Mouse (Mus musculus) induced T-regulatory cell, adult 2 months (primary cell): ENCODE results near the gene Uggt1.
A peak's percentile ranks its signal among the peaks of the same experiment; 100 is the strongest.

Experiments used
- DNase-seq: peaks from one replicate; pipeline ENCODE4 v3.0.0-alpha.2; 2012; ENCODE audit warnings: low read depth

Uggt1 gene

DNA sequence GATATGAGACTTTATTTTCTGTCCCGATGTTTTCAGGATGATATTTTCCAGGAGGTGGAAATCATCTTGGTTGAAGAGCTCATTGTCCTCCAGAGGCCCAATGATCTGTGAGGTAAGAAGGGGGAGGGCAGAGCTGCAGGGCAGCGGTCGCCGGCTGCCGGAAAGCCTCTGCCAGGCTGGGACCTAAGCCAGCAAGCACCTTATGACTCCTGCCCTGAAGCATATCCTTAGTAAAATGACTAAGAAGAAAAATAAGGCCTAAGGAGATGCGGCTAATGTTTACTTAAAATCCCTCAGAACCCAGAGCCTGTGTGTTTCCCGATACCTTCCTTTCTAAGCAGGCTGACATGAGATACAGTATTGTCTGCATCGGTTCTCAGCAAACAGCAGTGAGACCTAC is 71.1 kb downstream of the Uggt1 start:
- DNase-seq: no peak

DNA sequence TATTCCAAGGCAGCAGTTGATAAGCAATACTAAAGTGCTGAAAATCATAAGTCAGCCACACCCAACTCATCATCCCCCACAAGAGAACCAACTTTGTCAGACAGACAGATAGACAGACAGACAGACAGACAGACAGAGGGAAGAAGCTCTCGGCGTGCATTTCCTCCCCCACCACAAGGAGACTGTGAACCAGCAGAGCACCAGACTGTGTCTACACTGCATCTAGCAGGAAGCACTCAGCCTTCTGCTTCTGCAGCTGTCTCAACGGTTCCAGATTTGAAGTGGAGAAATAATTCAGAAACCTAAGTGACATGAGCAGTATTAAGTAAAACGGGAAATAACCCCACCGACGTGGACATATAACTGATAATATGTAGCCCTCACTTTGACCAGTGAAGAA is 71.6 kb downstream of the Uggt1 start:
- no peak for DNase-seq

DNA sequence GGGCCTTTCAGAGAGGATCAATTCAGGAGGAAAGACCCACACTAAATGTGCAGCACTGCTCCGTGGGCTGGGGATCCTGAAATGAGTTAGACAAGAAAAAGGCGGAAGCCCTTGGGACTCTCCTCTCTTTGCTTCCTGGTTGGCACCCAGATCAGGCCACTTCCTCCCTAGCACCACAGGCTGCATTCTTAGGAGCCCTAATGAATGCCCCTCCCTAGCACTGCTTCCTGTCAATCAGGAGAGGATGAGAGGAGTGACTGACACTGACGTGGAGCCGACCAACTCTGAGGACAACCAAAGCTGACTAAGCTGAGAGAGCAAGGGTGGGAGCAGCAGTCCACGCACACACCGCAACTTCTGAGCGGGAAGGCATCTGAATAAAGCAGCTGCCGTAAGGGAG is 81.8 kb downstream of the Uggt1 start:
- DNase-seq: peak; percentile 55

DNA sequence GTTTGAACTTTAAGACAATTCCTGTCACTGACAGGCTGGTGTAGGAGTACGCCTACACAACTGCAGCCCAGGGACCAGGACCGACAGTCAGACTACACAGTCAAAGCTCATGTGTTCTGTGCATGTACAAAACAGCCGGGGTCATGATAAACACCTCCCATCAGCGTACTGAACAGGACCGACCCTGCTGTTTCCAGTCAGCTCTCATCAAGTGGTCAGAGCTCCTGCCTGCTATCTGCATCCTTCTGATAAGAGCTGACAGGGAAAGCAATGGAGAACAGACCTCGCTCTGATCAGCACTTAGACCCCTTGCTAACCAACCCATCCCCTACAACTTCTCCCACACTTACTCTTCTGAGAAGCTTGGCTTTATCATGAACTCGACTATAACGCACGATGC is 83.3 kb downstream of the Uggt1 start:
- no peak for DNase-seq

DNA sequence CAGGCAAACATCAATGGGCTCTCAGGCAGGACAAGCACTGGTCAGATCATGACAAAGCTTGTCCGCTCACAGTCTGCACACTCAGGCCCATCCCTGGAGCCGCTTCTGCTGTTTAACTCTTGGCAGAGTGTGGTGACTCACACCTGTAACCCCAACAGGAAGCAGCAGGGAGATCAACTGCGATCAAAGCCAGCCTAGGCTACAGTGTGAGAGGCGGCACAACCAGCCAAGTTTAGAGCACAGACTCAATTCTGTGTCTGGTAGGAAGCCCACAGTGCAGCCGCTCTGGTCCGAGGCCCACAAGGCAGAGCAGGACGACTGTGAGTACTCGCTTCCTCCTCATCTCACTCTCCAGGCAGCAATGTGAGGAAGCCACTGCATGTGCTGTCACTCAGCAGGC is 84.3 kb downstream of the Uggt1 start:
- DNase-seq: peak; percentile 80

DNA sequence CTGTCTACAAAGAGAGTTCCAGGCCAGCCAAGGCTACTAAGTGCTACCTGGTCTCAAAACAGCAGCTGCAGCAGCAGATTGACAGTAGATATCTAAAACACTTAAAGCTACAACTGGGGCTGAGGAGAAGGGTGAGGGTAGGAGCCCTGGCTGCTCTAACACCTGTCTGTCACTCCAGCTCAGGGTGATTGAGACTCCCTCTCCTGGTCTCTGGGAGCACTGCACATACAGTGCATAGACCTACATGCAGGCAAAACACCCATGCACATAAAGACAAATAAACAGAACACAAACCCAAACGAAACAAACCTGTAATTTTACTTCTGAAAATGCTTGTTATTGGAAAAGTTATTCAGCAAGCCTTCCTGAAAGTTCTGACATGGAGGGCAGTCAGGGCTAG is 95.1 kb downstream of the Uggt1 start:
- DNase-seq: peak; percentile 77

DNA sequence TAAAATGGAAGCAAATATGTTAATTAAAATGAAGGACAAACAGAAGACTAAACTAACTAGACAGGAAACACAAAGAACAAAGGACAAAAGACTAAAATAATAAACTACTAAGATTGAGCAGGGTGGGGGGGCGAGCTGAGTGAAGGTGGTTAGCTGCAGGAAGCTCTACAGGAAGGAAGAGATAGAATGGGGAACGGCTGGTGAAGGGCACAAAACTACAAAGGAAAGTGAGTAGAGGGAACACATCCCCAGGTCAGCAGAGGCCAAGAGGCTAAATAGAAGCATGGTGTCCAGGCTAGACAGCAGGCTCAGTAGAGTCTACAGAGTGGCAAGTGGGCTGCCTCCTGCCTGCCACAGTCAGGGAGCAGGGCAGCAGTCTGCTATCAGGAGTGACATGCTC is 95.7 kb downstream of the Uggt1 start:
- DNase-seq: peak; percentile 46

DNA sequence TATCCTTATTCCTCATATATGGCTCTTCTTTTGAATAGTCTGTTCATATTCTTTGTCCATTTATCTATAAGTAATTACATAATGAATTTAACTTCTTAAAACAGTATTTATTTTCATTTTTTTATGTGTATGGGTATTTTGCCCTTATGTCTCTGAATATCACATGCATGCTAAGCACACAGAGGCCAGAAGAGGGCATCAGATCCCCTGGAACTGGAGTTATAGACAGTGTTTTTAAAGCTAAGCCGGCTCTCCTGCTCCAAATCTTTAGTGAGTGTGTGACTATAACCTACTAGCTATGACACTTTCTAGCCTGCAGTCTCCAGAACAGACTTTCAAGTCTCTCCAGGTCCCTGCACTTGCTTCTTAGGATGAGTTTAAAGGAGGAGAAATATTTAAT is 99.5 kb downstream of the Uggt1 start:
- peak; percentile 61 for DNase-seq

DNA sequence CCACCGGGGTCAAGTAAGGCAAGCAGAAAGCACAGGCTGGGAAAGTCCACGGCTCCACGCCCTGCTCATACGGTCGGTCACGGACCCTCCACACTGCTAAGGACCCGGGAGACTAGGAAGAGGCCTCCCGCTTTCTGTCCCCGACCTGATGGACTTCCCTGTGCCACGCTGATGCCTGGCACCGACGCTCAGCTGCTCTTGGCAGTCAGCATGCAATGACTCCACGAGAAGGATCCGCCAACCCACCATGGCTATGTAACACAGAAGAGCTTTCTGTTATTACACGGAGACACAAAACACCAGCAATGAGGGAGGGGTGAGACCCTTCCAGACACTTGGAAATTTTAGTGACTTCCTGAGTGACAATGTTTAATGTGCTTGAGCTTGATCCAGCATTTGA is 104.2 kb downstream of the Uggt1 start:
- no peak for DNase-seq

DNA sequence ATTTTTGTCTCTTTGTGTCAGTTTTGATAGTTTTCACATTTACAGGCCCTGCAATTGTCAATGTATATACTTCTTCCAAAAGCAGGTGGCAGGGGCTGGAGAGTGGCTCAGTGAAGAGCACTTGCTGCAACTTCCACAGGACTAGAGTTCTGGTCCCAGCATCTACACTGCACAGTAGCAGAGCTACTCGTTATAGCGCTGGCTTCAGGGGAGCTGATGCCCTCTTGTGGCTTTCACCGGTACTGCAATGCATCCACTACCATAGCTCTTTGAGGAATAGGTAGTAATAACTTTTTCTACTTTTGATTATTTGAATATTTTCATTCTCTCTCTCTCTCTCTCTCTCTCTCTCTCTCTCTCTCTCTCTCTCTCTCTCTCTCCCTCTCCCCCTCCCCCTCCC is 109.9 kb downstream of the Uggt1 start:
- peak; percentile 85 for DNase-seq

DNA sequence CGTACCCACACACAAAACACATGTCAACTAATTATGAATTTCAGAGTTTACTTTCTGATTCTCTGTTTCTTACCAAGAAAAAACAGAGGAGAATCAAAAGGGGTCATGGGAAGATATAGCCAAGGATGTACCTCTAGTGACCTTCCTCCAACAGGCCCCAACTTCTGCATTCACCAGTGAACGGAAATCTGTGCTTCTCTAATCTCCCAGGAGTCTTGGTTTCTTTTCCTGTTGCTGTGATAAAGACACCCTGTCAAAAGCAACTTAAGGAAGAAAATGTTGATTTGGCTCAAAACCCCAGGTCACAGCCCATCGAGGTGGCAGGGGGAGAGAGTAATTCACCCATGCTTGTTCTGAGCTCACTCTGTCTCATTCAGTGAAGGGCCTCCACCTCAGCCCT is 110.9 kb downstream of the Uggt1 start:
- no peak for DNase-seq

DNA sequence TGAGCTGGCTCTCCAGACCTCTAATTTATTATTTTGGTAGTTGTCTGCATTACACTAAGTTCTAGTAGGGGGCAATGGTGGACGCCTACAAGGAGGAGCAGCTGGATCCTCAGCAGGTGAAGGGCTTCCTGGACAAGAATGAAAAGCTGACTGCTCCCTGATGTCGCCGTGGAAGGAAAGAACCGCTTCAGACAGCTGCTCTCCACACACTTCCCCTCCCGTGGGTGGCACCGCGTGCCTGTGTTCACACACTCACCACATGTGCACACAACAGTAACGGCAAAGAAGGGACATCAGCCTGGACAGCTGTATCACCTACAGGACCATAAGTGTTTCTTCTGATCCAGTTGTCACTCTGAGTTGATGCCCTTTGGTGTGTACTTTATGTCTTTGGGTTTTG is 111.5 kb downstream of the Uggt1 start:
- DNase-seq: no peak

DNA sequence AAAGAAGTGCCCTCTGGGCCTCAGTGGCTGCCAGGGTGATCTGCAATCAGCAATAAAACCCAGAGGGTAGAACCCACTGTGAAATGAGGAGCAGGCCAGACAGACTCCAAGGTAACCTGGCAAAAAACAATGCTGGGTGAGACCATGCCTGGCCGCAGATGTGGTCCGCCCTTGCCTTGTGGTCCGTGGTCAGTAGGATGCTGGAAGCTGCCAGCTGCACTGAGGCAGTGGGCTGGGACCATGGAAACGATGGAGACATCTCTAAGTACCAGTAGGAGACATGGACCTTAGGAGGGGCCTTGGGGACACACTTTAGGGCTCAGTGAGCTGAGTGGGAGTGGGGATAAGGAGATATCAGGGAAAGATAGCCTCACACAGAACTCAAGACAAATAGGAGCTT is 112.3 kb downstream of the Uggt1 start:
- no peak for DNase-seq

DNA sequence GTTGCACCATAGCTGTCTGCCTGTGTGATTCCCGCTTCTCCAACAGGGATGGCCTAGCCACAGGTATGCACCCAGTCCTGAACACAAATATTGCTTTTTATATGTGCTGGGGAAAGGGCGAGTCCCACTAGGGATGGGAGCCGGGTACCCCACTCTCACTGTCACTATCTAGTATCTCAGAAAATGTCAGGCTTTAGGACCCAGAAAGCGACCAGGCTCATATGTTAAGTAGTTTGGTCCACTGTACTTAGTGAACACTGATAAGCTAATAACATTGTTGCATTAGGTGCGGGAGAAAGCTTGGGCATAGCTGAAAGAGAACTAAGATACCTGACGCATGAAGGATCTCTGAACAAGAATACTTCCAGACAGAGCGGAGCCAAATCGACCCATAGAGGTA is 112.8 kb downstream of the Uggt1 start:
- DNase-seq: no peak

DNA sequence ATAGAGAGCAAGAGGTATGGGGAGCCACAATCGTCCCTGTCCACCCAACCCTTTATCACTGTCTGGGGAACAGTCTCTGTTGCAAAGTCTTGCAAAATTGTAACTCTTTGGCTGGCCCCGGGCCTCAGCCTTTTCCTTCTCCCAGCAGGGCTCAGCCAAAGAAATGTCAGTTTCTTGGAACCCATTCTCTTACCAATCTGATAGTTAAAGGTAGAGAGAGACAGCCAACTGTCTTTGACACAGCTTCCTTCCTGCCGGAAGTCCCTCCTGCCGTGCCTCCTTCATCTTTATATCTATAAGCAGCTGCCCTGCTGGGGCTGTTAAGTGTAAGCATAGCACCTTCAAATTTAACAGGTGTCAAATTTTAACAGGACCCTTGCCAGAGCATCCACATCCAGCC is 113.4 kb downstream of the Uggt1 start:
- DNase-seq: peak; percentile 48

DNA sequence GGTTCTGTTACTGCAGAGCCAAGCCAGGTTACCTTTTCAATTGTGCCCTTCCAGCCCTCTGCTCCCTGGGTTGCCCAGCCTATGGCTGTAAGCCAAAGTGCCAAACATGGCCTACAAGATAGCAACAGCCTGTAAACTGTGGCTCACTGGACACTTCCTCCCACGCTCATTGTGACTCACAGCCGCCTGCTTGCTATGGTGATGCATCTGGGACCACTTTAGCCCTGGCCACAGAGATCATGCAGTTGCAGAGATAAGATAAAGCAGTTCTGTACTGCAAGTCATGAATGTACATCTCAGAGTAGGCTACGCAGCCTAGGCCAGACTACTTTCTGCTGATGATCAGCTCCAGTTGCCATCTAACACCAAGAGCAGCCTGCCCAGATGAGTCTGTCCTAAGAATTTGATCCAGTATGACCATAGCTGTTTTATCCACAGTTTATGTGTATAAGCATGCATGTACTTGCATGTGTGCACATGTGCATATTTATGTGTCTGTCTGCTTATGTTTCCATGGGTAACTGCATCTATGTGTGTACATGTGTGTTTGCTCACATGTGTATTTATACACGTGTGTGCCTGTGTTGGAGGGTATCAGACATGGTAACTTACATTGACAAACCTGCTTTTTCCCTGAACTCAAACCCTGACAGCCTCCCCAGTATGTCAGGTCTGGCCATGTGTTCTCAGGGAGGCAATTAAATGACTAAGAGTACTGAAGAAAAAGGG is 114.0 kb downstream of the Uggt1 start:
- DNase-seq: no peak

DNA sequence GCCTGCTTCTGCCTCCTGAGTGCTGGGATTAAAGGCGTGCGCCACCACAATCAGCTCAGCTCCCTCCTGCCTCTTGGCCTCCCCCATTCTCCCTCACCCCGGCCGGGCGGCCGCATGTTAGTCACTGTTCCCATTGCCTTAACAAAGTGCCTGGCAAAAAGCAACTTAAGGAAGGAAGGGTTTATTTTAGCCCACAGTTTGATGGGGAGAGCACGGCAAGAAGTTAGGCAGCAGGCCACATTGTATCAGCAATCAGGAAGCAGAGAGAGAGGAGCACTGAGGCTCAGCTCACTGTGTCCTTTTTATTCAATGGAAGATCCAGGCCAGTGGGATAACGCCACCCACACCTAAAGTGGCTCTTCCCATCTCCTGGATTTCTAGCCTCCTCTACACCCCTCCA is 114.6 kb downstream of the Uggt1 start:
- no peak for DNase-seq

DNA sequence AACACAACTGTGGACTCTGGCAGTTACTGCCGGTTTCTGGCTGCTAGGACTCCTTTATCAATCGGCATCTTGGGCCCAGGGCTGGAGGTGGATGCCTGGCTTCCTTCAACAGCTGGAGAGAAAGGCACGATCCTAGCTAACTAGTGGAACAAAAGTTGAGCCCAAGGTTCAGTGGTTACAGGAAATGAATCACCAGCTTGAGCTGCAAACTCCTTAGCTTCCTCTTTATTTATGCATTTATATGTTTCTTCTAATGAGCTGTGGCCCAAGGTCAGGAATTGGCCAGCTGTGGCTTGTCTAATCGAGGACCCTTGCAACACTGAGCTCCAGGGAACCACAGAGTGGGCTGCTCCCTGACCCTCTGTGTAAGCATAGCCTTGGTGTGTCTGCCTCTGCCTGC is 115.4 kb downstream of the Uggt1 start:
- DNase-seq: no peak

DNA sequence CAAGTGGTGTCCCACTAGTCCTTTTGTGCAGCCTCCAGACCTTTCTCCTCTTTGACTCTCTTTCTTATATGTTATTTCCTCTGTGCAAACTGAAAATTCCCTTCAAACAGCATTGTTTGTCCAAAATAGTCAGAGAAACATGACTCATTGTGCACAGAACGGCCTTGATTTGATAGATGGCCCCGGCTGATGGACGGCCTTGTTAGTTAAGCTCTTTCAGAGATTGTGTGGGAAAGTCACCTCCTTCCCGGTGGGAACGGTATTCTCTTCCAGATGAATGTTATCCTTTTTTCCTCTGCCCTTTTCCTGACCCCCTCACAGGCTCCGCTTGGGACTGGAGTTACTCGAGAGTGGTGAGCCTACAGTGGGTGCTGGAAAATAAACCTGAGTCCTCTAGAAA is 119.4 kb downstream of the Uggt1 start:
- no peak for DNase-seq

DNA sequence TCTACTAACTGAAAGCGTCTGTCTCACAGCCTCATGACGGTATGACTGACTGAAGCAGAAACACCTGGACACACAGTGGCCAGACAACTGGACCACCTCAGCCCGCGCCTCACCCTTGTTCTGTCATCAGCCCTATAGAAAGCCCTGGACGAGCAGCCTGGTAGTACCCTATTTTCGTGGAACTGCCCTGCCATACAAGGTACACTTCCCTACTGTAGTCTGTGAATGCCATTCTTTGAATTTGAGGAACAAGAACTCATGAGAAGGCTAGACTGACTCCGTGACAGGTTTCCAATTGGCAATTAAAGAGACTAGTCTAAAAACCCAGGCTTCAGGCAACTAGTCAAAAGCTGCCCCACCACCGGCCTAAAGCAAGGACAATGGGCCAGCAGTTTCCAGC is 123.3 kb downstream of the Uggt1 start:
- no peak for DNase-seq

DNA sequence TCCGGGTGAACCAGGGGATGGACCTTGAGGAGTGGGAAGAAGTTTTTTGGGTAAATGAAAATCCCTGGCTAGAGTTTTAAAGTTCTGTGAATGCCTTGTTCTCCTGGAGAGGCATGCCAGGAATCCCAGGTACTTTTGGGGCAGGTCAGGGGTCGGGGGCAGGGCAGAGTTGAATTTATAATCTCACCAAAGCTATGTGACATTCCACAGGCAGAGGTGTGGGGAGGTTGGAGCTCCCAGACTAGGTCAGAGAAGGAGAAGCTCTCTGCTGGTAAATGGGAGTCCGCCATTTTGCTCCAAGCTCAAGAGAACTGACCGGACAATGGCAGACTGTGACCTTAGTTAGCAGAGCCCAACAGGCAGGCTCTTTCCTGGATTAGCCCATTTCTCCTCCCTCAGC is 125.1 kb downstream of the Uggt1 start:
- no peak for DNase-seq

DNA sequence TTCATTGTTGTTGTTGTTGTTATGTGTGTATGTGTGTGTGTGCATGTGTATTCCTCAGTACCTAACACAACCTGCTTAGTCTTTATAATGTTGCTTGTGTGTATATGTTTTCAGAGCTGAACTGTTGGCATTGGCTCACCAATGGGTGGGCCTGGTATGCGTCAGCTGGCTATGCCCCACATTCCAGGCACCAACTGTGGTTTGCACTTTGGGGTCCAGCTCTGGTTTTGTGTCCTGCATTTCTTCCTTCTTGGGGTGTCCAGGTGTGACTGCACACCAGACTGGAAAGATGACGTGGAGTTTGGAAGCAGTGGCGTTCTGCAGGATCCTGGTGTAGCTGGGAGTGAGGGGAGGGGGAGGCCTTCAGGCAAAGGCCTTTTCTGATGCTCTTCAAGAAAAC is 125.6 kb downstream of the Uggt1 start:
- no peak for DNase-seq

DNA sequence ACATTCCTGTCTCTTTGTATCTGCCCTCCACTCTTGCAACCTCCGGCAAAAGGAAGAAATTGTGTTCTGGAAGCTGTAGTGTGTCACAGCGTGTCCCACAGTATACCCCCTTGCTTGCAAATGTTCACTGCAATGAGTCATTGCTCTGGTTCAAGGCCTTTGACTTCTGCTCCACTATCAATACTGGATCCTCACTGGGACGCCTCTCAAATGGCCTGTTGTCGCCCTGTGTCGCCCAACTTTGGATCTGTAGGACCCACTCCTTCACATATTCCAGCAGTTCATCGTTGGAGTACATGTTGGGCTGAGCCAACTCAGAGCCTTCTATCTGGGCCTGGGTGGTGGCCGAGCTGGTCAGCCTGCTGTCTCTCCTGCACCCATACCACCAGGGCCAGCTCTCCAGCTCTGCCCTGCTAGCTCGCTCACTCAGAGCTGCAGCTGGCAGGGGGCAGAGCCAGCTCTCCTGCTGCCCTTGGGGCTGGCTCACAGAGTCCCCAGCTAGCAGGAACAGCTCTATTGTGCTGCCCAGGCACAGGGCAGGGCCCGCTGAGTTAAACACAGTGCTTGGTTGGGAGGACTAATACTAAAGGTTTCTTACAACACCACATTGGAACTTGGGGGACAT is 126.3 kb downstream of the Uggt1 start:
- DNase-seq: no peak

DNA sequence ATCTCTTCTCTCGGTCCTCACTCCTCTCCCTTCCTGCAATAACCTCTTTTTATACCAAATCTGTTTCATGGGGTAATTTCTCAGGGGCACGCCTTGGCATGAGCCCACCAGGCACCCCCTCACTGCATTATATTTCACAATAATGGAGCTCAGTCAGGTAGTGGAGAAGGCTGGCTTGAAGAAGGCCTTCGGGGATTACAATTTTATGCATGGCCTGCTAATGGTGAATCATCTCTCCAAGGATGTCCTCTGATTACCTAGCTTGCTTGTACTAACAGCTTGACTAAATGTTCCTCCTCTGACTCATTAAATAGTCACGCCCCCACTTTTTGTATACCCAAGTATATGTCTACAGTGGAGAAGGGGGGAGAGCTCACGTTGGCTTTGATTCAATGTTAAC is 128.0 kb downstream of the Uggt1 start:
- no peak for DNase-seq
